Mouse (Mus musculus) cerebellum, adult 2 months (tissue): ENCODE measurements at regions not wholly inside any gene's neighbourhood (a gene's known extent, or its start where the extent isn't known, plus 50 kb on each side); places are given as distances from the start of the nearest gene placed in this dataset.

ENCODE experiments used
- DNase-seq, 2 experiments: peaks; one replicate each; pipeline ENCODE4 v3.0.0; 2021
- H3K27ac ChIP-seq: fragments of 200-500 bp; 2 replicates; pipeline ENCODE4 v1.5.1; 2012; ENCODE audit warnings: low read length, control low read depth, inconsistent platforms; ENCODE audit not compliant: insufficient read depth
- H3K27me3 ChIP-seq: fragments of 200-500 bp; 2 replicates; pipeline ENCODE4 v1.6.1; 2012; ENCODE audit warnings: inconsistent platforms, mild to moderate bottlenecking, low read length, moderate library complexity; ENCODE audit not compliant: control insufficient read depth, insufficient read depth
- H3K4me1 ChIP-seq: fragments of 200-500 bp; 2 replicates; pipeline ENCODE4 v1.6.1; 2011; ENCODE audit warnings: low read length; ENCODE audit not compliant: control insufficient read depth, insufficient read depth
- H3K4me3 ChIP-seq: fragments of 200-500 bp; replicated peaks from 2 replicates; pipeline ENCODE3; 2011; ENCODE audit warnings: mild to moderate bottlenecking, low read depth, low read length, control low read depth; ENCODE audit not compliant: insufficient read depth
- CTCF ChIP-seq: fragments of 200-500 bp; IDR thresholded peaks from 2 replicates; pipeline ENCODE4 v1.5.1; 2011; ENCODE audit warnings: low read depth, mild to moderate bottlenecking, control low read depth, low read length, moderate library complexity, borderline replicate concordance; ENCODE audit not compliant: insufficient read depth
- POLR2A ChIP-seq: fragments of 200-500 bp; IDR thresholded peaks from 2 replicates; pipeline ENCODE4 v1.6.1; 2011; ENCODE audit warnings: low read length, control low read depth, borderline replicate concordance; ENCODE audit not compliant: insufficient read depth
- WGBS: fragments of 180-500 bp; shearing (Covaris S2); methylation state at CpG from one replicate; pipeline ENCODE4 v1.1.7; 2018; 5-methylcytosine and 5-hydroxymethylcytosine counted together

GRCm38 (mm10) chr15:93919577-93919976 lies 323.9 kb upstream of the Prickle1 start:
- TF ChIP-seq POLR2A: no peak
- TF ChIP-seq CTCF: no peak
- Histone ChIP-seq H3K4me3 (no peak overlapping the region), H3K4me1 (no peaks in the 10 kb centered on the region), H3K27ac (no peak overlapping the region), H3K27me3 (no peaks in the 10 kb centered on the region)
- WGBS: 80% methylated on average over 6 of the region's 6 CpGs
- DNase-seq: no peak

- TF ChIP-seq CTCF: no peak
- no peak for TF ChIP-seq POLR2A
- Histone ChIP-seq H3K27ac (no peak overlapping the region), H3K27me3 (no peaks in the 10 kb centered on the region), H3K4me3 (no peak overlapping the region), H3K4me1 (no peaks in the 10 kb centered on the region)
- 70% methylated on average over 3 of the region's 3 CpGs for WGBS
- DNase-seq: no peak
These were observed 321.2 kb upstream of the Prickle1 start for GRCm38 (mm10) chr15:93916856-93917255.

- no peaks in the 10 kb centered on the region for H3K4me1 ChIP-seq
- TF ChIP-seq CTCF (no peak), POLR2A (no peak)
- WGBS: 74% methylated on average over 5 of the region's 5 CpGs
- DNase-seq: no peak
- no peak overlapping the region for H3K4me3 ChIP-seq
- H3K27ac ChIP-seq: no peak overlapping the region
- no peaks in the 10 kb centered on the region for H3K27me3 ChIP-seq
These were observed 317.8 kb upstream of the Prickle1 start for GRCm38 (mm10) chr15:93913462-93913861.

- no peaks in the 10 kb centered on the region for H3K27me3 ChIP-seq
- no peak overlapping the region for H3K27ac ChIP-seq
- TF ChIP-seq CTCF (no peak), POLR2A (no peak)
- no peaks in the 10 kb centered on the region for H3K4me1 ChIP-seq
- DNase-seq: no peak
- H3K4me3 ChIP-seq: no peak overlapping the region
- WGBS: 55% methylated on average over 7 of the region's 7 CpGs
These were observed 317.4 kb upstream of the Prickle1 start for GRCm38 (mm10) chr15:93913041-93913440.

GRCm38 (mm10) chr15:93910981-93911431 lies 315.3 kb upstream of the Prickle1 start:
- no peak for TF ChIP-seq POLR2A
- TF ChIP-seq CTCF: no peak
- Histone ChIP-seq H3K27ac (no peak overlapping the region), H3K4me3 (no peak overlapping the region), H3K27me3 (no peaks in the 10 kb centered on the region), H3K4me1 (no peaks in the 10 kb centered on the region)
- no peak for DNase-seq
- 79% methylated on average over 11 of the region's 11 CpGs for WGBS

GRCm38 (mm10) chr15:93910158-93910557 lies 314.5 kb upstream of the Prickle1 start:
- Histone ChIP-seq H3K4me3 (no peak overlapping the region), H3K27me3 (no peaks in the 10 kb centered on the region), H3K4me1 (no peaks in the 10 kb centered on the region), H3K27ac (no peak overlapping the region)
- TF ChIP-seq CTCF (no peak), POLR2A (no peak)
- 83% methylated on average over 3 of the region's 3 CpGs for WGBS
- DNase-seq: no peak

GRCm38 (mm10) chr15:93903671-93904603 lies 308.2 kb upstream of the Prickle1 start:
- no peaks in the 10 kb centered on the region for H3K27me3 ChIP-seq
- TF ChIP-seq POLR2A: no peak
- TF ChIP-seq CTCF: no peak
- WGBS: 85% methylated on average over 18 of the region's 18 CpGs

GRCm38 (mm10) chr15:93882826-93883225 lies 287.1 kb upstream of the Prickle1 start:
- Histone ChIP-seq H3K4me1 (no peaks in the 10 kb centered on the region), H3K4me3 (no peak overlapping the region), H3K27ac (no peak overlapping the region), H3K27me3 (no peaks in the 10 kb centered on the region)
- 89% methylated on average over 8 of the region's 8 CpGs for WGBS
- TF ChIP-seq POLR2A (no peak), CTCF (no peak)
- no peak for DNase-seq

More at GRCm38 (mm10) chr15:93903671-93904603, 308.2 kb upstream of the Prickle1 start:
- DNase-seq: no peak
- no peak overlapping the region for H3K4me3 ChIP-seq
- H3K4me1 ChIP-seq: no peaks in the 10 kb centered on the region
- H3K27ac ChIP-seq: no peak overlapping the region

- DNase-seq: no peak
- TF ChIP-seq CTCF: no peak
- TF ChIP-seq POLR2A: no peak
- H3K4me1 ChIP-seq: no peaks in the 10 kb centered on the region
- H3K27ac ChIP-seq: no peak overlapping the region
- no peaks in the 10 kb centered on the region for H3K27me3 ChIP-seq
- H3K4me3 ChIP-seq: no peak overlapping the region
These were observed 285.6 kb upstream of the Prickle1 start for GRCm38 (mm10) chr15:93881276-93881675.
